Mouse (Mus musculus) bone marrow macrophage, adult 2 months (primary cell): ENCODE results near the gene Fam126a.

ENCODE experiments used
- CTCF ChIP-seq: IDR thresholded peaks from 2 replicates; pipeline ENCODE4 v1.5.1; 2012; ENCODE audit warnings: low read depth, mild to moderate bottlenecking, low read length, moderate library complexity
- POLR2A ChIP-seq: IDR thresholded peaks from 2 replicates; pipeline ENCODE4 v1.6.1; 2012; ENCODE audit warnings: mild to moderate bottlenecking, low read depth, low read length, borderline replicate concordance

- TF ChIP-seq CTCF (no peak), POLR2A (no peak)
These were observed 8.9 kb upstream of the Fam126a start for GRCm38 (mm10) chr5:24039423-24039822.
